Mouse (Mus musculus): ENCODE measurements at regions not wholly inside any gene's neighbourhood (a gene's known extent, or its start where the extent isn't known, plus 50 kb on each side); places are given as distances from the start of the nearest gene placed in this dataset.

DNA sequence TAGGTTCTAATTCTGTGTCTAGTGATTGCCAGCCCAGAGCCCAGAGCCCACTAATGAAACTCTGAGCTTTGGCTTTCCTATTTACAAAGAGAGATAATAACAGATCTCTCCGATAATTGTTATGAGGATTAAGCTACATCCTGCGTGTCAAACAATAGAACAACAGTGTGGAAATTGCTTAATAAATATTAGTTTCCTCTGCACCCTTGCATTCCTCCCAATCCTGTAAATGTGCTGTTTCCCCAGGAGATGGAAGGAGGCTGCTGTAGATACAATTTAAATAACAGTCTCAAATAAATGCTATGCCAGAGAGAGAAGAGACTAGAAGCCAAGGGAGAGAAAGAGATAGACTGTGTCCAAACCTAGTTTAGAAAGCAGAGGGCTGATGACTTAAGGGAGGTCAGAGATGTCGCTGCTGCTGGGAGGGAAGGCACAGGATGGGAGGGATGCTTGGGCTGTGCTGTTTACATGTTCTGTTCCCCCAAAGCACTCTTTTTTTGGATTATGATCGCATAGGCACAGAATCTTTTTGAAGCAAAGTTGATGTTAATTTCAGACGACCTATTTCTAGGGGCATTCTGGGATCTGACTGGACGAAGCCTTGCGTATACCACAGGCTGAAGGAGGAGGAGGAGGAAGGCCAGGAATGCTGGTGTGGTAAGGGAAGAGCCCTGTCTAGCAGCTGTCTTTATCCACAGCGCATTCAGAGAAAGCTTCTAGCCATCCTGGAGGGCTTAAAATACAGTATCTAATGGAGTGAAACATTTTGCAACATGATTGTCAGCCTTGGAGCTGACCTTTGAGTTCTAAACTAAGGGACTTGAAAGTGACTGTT, 103.4 kb upstream of the Fbxo11 start:
- ATAC-seq (replicated peaks; ENCODE audit: low FRiP score, low TSS enrichment, poor library complexity, severe bottlenecking), result no peak

DNA sequence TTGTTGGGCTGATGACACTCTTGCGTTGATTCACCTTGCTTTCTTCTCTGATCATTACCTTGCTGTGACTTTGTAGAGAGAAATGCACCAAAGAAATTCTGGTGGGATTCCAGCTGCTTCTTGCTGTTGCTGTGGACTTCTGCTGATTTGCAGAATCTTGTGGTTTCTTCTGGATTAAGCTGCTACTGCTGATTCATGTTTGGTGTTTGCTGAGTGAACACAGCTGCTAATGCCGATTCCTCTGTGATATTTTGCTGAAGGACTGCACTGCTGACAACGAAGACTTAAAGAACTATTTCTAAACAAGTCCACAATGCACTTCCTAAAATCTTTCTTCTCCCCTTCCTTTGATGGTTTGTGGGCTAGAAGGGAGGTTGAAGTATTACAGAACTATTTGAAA, 106.5 kb upstream of the Fbxo11 start:
- no peak for ATAC-seq (replicated peaks; ENCODE audit: low FRiP score, low TSS enrichment, poor library complexity, severe bottlenecking)

- peak; percentile 44; the same call in 1 of the 2 replicates for ATAC-seq (replicated peaks; ENCODE audit: low FRiP score, low TSS enrichment, poor library complexity, severe bottlenecking)
These were observed 108.4 kb upstream of the Fbxo11 start for GRCm38 (mm10) chr17:88173354-88174032.

DNA sequence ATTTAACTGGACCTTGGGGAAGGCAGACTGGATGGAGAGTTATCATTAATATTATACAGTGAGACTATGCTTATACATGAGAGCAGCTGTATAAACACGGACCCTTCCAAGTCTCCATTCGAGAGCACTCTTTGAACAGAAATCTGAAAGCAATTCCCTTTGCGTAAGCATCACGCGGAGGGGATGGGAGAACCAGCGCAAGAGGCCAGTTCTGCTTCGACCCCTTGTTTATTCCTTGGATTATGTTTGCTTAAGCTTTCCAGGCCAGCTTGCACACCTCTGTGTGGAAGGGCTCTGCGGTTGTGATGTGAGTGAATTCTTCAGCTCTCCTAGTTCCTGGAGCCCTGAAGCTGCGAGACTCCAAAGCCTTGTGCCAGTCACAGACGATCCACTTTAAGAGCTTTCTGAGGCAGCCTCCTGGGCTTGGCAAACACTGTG, 109.2 kb upstream of the Fbxo11 start:
- no peak for ATAC-seq (replicated peaks; ENCODE audit: low FRiP score, low TSS enrichment, poor library complexity, severe bottlenecking)

- no peak for ATAC-seq (replicated peaks; ENCODE audit: low FRiP score, low TSS enrichment, poor library complexity, severe bottlenecking)
These were observed 111.0 kb upstream of the Fbxo11 start for GRCm38 (mm10) chr17:88175951-88176623.

- no peak for ATAC-seq (replicated peaks; ENCODE audit: low FRiP score, low TSS enrichment, poor library complexity, severe bottlenecking)
These were observed 125.6 kb upstream of the Fbxo11 start for GRCm38 (mm10) chr17:88190735-88191134.

DNA sequence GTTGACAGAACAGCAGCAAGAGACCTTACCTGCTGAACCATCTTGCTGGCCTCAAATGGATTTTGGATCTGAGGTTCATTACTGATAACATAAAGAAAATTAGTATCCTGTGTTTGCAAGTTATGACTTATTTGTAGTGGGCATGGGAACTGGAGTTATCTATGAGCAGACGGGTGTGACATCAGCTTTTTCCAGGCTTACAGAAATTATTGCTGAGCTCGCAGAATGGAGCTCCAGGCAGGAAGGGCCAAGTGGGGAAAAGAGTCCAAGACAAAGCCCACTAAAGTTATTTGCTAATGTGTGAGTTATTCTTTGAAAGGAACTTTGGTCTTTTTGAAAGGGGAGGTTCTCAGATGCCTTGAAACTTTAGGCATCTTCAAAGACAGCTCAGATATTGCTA, 126.4 kb upstream of the Fbxo11 start:
- no peak for ATAC-seq (replicated peaks; ENCODE audit: low FRiP score, low TSS enrichment, poor library complexity, severe bottlenecking)

DNA sequence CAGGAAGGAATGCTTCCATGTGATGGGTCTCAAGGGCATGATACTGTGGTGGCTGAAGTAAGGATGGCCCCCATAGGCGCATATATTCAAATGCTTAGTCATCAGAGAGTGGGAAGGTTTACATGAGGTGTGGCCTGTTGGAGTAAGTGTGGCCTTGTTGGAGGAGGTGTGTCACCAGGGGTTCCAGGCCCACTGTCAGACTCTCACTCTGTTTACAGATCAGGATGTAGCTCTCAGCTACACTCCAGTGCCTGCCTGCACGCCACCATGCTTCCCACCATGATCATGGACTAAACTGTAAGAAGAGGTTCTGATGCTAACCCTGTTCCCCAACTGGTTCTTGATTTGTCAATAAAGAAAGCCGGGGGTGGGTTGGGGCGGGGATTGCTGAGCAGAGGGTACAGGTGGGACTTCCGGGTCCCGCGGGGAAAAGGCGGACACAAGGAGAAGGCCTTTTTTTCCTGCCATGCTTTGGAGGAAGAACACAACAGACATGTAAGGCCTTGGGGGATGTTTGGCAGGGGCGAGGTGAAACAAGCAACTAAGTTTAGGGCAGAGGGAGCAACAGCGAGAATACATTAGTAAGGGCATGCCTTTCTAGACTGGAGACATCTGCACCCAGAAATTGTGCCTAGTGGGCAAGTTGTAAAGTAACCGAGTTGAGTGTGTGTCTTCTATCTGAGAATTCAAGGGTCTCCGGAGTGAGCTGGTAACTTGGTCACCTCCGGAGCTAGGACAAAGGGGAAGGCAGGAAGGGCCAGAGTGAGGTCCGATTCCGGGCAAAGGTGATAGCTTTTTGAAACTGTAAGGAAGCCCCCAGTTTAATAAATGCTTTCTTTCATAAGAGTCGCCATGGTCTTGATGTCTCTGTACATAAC, 127.1 kb upstream of the Fbxo11 start:
- ATAC-seq (replicated peaks; ENCODE audit: low FRiP score, low TSS enrichment, poor library complexity, severe bottlenecking), result no peak

- no peak for ATAC-seq (replicated peaks; ENCODE audit: low FRiP score, low TSS enrichment, poor library complexity, severe bottlenecking)
These were observed 129.6 kb upstream of the Fbxo11 start for GRCm38 (mm10) chr17:88194693-88195092.

DNA sequence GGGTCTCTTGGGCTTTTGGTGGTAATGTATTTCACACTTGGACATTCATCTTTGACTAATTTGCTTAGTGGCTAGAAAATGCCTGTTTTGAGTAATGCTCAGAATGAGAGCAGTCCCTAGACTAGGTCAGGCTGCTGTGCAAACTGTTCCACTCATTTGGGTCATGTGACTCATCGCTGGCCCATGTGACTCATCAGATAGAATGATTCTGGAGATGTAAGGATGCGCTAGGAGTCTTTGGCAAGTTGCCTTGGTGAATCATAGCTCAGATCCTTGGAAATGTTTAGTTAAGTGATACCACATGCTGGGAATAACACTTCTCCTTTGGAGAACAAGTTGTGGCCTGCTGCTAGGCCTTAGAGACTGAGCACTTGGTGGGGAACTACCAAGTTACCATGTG, 130.2 kb upstream of the Fbxo11 start:
- ATAC-seq (replicated peaks; ENCODE audit: low FRiP score, low TSS enrichment, poor library complexity, severe bottlenecking), result no peak

DNA sequence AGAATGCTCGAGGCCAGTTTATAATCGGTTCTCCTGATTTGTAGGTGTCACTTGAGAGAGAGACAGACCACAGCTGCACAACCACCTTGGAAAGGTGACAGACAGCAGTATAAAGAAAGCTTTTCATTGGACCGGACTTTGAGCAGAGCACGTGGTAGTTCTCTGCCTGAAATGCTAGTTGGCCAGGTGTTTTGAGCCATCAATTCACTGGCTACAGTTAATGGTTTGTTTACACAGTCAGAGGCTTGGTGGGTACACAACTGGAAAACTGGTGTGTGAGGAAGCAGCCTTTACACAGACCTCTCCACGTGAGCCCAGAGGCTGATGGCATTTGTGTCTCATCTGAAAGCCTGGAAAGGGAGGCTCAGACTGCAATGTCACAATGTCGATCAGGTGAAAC, 130.8 kb upstream of the Fbxo11 start:
- ATAC-seq (replicated peaks; ENCODE audit: low FRiP score, low TSS enrichment, poor library complexity, severe bottlenecking), result no peak

DNA sequence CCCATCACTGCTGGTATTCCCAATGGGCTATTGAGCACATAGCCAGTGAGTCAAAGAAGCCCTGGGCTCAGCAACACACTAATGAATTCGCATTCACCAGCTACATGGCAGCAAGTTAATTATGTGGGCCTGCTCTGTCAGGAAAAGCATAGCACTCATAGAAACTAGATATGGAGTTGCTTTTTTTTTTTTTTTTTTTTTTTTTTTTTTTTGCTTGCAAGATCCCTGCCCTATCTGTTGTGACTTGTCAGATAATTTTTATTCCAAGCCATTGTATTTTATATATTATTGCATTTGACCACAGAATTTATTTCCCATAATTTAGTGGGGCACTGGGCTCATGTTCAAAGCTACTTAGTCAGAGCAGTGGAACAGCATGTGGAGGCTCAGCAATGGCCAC, 131.2 kb upstream of the Fbxo11 start:
- no peak for ATAC-seq (replicated peaks; ENCODE audit: low FRiP score, low TSS enrichment, poor library complexity, severe bottlenecking)

GRCm38 (mm10) chr17:88197381-88197780, 132.3 kb upstream of the Fbxo11 start:
- ATAC-seq (replicated peaks; ENCODE audit: low FRiP score, low TSS enrichment, poor library complexity, severe bottlenecking), result no peak

- ATAC-seq (replicated peaks; ENCODE audit: low FRiP score, low TSS enrichment, poor library complexity, severe bottlenecking), result no peak
These were observed 136.3 kb upstream of the Fbxo11 start for GRCm38 (mm10) chr17:88201249-88201970.

GRCm38 (mm10) chr17:88202214-88202613, 137.1 kb upstream of the Fbxo11 start:
- no peak for ATAC-seq (replicated peaks; ENCODE audit: low FRiP score, low TSS enrichment, poor library complexity, severe bottlenecking)

DNA sequence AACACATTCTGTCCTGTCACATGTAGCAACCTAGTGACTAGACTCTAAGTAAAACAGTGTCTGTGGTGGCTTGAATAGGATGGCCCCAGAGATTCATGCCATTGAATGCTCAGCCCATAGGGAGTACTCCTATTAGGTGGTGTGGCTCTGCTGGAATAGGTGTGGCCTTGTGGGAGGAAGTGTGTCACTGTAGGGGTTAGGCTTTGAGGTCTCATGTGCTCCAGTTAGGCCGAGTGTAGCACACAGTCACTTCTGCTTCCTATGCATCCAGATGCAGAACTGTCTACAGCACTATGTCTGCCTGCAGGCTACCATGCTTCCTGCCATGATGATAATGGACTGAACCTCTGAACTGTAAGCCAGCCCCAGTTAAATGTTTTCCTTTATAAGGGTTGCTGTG, 144.5 kb upstream of the Fbxo11 start:
- no peak for ATAC-seq (replicated peaks; ENCODE audit: low FRiP score, low TSS enrichment, poor library complexity, severe bottlenecking)

- no peak for ATAC-seq (replicated peaks; ENCODE audit: low FRiP score, low TSS enrichment, poor library complexity, severe bottlenecking)
These were observed 147.0 kb upstream of the Fbxo11 start for GRCm38 (mm10) chr17:88212121-88212520.

GRCm38 (mm10) chr17:88214746-88215145, 149.7 kb upstream of the Fbxo11 start:
- no peak for ATAC-seq (replicated peaks; ENCODE audit: low FRiP score, low TSS enrichment, poor library complexity, severe bottlenecking)

DNA sequence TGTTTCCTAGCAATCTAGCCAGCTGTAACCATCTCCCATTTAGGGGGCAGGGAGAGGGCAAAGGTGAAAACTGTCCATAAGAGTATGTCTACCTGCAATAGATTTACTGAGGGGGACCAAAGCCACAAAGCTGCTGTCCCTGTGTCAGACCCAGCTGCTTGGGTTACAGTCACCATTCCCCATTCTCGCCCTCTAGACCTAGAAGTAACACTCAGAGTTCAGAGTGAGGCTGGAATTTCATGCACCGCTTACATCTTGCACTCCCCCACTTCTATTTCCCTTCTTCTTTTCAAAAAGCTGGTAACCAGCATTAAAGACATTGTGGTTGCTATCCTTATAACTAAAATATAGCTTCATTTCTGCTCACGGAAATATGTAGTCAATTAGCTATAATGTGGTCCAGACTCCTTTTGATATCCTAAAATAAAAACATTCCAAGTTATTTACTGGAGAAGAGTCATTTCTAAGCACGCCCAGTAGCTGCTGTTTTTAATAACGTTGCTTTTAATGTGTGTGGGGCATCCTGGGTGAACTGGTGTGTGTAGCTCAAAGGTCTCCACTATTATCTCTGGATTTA, 157.4 kb upstream of the Fbxo11 start:
- ATAC-seq (replicated peaks; ENCODE audit: low FRiP score, low TSS enrichment, poor library complexity, severe bottlenecking), result no peak

All from megakaryocyte-erythroid progenitor cell, adult 5-6 weeks (primary cell).